Mouse (Mus musculus): ENCODE measurements around the gene Ralb.

Ralb gene

DNA sequence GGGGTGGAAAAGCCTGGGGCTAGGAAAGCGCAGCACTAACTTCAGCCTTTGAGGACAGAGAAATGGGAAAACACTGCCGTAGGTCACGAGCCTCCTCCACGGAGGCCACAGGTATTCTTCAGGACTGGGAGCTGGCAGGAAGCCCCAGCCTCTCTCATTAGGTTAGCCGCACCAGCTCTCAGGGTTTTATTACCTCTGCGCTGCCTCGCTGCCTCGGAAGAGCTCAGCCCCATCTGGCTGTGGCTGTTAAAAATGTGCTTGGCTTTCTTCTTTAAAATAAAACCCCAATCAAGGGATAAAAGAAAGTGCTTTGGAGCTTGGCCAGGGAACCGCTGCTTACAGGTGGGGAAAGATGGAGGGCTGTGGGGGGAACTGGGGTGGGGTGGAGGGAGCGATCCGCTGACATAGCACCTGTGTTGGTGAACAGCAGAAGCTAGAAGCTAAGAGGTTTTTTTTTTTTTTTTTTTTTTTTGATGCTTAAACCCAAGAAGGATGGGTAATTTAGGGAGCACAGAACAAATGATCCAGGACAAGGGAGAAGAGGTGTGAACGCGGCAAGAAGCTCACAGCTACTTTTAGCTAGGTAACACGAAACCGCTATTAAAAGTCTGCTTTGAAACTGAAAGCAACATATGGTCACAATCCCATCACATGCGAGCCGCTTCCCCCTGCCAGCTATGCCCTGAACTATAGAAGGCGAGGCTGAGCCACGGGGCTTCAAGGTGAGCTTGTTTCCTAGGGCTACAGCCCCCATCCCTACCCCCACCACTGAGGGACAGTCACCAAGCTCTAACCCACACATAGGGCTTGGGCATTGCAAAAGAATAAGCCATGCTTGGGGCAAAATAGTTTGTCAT is 47.7 kb downstream of the Ralb start:
- DNase-seq (ENCODE audit: low read depth in 2 of 2, low spot score in 2 of 2) = no peak

DNA sequence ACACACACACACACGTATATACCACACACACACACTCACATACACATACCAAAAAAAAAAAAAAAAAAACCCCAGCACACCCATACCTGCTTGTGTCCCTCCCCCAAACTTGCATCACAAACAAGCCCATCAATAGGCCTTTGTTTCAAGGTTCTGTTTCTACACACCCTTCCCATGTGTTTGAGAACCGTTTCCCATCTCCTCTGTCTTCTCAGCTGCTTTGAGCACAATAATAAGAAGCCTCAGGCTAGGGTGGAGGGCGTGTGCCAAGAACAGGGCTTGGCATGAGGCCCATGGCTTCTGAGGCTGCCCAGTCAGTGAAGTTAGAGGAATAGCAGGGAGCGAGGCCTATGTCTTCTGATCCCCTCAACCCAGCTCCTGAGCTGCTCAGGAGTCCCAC is 50.9 kb downstream of the Ralb start:
- no peak for DNase-seq (ENCODE audit: low read depth in 2 of 2, low spot score in 2 of 2)

DNA sequence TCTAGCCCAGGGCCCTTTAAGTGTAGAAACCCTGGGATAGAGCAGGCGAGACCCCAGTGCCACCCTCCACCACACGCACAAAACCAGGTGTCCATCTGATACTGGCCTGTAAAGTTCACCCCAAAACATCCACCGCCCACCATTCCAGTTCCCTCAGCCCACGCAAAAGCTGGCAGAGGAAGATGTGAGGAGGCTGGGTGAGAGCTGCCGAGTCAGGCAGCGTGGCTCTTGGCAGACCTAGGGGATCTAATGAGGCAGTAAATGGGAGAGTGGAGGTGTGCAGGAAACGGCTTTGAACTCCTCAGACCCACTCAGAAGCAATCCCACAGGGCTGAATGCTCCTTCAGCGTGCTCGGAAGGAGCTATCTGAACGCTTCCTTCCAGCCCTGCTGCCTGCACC is 53.2 kb downstream of the Ralb start:
- no peak for DNase-seq (ENCODE audit: low read depth in 2 of 2, low spot score in 2 of 2)

DNA sequence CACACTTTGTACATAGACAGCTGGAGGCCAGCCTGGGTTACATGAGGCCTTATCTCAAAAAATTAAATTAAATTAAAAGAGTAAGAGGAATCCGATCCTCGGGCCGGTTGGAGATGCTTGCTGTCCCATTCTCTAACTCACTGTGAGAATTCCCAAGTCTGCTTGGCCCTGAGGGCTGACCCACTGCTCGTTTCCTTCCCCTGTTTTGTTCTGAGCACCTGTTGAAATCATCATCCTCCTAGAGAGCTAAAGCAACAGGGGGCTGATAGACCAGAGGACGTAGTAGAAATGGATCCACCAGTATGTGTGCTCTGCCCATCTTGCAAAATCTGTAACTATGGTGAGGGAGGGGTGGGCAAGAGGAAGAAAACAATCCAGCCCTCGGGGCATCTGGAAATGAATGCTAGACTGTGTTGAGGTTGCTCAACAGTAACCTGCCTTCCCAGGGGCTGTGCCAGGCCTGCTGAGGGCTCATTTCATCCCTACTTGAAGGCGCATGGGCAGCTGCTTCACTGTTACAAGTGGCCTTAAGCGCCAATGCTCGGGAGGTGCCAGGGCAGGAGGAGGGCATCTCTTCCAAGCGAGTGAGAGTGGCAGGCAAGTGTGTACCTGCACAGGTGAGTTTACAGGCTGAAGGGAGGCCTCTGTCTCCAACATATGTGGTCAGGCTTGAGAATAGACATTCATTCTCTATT is 53.8 kb downstream of the Ralb start:
- no peak for DNase-seq (ENCODE audit: low read depth in 2 of 2, low spot score in 2 of 2)

DNA sequence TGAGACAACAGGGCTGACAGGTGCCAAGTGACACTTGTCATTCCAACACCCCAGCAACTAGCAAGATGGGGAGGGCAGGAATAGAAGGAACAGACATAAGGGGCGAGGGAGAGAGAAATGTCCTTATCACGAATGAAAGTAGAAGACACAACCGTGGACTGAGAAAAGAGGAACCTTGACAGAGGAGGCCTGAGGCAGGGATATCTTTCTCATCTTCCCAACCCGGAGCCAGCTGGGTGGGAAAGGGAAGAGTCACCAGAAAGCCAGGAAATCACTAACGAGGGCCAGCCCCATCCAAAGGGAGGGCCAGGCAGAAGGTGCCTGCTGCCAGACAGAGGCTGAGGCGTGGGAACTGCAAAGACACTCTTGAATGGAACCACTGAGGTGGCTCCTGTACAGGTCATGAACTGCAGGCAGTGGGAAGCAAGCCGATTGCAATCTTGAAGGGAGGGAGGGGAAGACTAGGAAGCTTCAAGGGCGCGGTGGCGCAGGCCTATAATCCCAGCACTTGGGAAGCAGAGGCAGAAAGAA is 57.8 kb downstream of the Ralb start:
- DNase-seq (ENCODE audit: low read depth in 2 of 2, low spot score in 2 of 2) = no peak

DNA sequence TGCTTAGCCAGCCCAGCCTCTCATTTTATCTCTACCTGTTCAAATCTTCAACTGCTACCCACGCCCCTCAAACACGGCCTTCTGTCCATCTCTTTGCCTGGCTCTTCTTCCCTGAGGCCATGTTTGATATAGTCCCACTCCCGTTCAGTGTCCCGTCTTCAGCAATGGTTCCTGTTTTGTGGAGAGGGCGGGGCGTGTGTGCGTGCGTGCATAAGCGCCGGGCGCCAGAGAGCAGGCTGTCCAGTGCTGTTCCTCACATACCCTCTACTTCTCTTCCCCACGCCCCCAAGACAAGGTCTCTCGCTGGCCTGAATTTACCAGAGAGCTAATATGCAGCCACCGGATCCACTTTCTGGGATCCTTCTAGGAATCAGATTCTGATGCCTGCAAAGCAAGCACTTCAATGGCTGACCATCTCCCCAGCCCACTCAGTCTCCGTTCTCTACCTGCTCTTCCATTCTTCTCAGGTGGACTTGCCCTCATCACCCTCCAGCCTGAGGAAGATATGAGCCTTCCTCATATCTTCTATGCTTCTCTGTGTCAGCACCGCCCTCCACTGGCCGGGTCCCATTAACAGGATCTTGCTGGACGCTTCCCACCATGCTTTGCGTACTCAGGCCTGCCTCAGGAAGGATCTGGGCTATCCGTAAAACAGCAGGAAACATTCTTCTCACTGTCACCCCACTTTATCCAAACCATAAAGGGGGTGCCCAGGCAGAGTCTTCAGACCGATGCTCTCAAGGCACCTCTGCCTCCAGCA is 60.8 kb downstream of the Ralb start:
- no peak for DNase-seq (ENCODE audit: low read depth in 2 of 2, low spot score in 2 of 2)

DNA sequence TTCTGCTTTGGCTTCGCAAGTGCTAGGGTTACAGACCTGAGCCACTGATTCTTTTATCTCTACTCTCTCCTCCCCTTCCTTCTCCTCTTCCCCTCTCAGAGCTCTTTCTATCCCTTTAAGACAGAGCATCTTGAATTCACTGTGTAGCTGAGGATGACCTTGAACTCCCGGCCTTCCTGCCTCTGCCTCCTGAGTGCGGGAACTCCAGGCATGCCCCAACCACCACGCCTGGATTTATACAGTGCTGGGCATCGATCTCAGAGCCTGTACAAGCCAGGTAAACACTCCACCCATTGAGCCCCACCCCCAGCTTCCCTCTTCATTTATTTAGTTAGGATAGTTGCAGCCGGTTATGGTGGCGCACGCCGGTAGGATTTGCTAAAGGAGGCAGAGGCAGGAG is 61.7 kb downstream of the Ralb start:
- DNase-seq (ENCODE audit: low read depth in 2 of 2, low spot score in 2 of 2) = no peak

DNA sequence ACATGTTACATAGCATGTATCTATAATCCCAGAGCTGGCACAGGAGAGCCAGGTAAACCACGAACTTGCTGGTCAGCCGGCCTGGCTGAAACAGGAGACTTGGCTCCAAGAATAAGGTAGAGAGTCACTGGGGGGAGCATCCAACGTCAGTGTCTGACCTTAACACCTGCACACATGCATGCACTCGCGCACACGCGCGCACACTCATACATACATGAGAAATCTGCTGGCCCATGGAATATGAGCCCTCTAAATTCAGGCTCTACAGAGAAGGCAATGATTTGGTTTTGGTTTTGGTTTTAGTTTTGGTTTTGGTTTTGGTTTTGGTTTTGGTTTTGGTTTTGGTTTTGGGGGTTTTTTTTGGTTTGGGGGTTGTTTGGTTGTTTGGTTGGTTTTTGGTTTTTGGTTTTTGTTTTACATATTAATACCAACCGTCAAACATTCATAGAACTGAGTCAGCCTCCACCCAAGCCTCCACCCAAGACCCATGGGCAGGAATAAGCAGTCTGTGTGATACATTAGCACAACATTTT is 66.4 kb downstream of the Ralb start:
- no peak for DNase-seq (ENCODE audit: low read depth in 2 of 2, low spot score in 2 of 2)

DNA sequence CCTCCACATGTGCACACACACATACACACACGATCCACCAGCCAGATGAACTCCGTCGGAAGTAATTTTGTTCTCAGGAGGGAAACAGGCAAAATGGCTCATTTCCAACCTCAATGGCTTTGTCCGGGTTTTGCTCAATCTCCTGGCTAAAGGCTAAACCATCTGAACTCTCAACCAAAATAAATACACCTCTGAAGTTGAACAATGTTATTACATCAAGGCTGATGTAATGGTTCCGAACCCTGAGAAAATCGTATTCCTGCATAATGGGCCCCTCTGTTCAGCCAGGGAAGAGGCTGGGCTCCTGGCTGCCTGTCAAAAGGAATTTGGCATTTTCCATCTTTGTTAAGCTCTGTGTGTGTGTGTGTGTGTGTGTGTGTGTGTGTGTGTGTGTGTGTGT is 67.2 kb downstream of the Ralb start:
- DNase-seq (ENCODE audit: low read depth in 2 of 2, low spot score in 2 of 2) = no peak

DNA sequence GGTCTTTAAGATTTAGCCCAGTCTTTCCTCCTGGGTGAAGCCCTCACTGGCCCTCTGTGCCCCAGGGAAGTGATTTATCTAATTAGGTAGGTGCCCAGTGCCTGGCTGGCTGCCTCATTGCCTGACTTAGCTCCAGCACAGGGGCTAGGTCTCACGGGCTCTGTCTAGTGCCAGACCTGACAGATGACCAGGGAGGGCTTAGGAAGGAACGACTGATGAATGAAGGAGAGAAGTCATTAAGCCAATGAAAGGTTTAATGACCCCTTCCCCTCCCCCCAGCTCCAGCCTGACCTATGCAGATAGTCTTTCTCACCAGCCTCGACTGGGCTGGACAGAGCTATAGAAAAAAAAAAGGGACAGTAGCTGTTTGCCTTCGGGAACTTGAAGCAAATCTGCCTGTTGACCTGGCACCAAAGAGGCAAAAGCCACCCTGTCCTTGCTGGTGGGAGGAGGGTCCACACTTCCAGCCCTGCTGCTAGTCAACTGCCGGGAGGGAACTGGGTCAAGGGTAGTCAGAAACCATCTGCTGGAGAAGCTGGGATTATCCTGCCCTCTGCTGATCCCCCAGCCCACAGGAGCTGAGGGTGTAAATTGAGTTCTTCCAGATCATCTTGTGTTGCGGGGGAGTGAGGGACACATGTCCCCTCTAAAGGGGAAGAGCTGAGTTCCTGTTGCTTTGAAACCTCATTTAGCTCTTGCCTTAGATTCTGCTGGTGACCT is 80.3 kb downstream of the Ralb start:
- no peak for DNase-seq (ENCODE audit: low read depth in 2 of 2, low spot score in 2 of 2)

DNA sequence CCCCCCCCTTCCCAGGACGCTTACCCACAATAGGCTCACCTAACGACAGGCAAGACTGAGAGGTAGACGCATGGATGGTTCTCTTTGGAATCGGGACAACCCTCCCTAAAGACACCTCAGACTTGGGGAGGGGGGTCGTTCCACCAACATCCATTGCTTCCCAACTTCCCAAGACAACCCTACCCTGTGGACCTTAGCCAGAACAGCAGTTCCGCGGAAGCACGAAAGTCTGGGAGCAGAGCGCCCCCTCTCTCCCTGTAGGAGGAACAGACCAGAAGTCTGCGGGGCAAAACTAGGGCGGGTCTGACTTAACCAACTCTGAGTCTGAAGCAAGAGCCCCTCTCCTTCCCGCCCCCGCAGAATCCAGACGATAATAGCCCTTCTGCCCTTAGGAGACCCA is 81.1 kb downstream of the Ralb start:
- no peak for DNase-seq (ENCODE audit: low read depth in 2 of 2, low spot score in 2 of 2)

DNA sequence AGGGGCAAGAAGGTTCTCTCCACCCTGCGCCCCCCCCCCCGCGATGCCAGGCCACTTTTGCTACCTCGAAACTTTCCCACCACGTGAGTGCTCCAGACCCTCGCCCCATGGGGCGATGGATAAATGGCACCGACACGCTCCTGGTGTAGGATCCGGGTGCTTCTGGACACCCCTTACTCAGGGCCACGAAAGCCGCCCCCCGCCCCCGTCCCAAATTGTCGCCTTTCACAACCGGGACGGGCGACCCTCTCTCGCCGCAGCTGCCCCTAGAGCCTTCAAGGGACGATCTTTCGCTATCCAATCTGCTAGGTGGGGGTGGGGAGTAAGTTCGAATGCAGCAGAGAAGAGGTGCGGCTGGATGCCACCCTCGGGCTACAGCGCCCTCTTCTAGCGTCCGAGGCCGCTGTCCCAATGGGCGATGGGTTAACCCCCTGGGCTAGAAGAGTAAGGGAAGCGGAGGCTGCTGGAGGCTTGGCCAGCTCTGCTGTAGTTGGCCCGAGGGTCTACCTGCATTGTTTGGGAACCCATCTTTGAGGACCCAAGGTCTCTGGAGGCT is 82.1 kb downstream of the Ralb start:
- DNase-seq (ENCODE audit: low read depth in 2 of 2, low spot score in 2 of 2) = no peak

DNA sequence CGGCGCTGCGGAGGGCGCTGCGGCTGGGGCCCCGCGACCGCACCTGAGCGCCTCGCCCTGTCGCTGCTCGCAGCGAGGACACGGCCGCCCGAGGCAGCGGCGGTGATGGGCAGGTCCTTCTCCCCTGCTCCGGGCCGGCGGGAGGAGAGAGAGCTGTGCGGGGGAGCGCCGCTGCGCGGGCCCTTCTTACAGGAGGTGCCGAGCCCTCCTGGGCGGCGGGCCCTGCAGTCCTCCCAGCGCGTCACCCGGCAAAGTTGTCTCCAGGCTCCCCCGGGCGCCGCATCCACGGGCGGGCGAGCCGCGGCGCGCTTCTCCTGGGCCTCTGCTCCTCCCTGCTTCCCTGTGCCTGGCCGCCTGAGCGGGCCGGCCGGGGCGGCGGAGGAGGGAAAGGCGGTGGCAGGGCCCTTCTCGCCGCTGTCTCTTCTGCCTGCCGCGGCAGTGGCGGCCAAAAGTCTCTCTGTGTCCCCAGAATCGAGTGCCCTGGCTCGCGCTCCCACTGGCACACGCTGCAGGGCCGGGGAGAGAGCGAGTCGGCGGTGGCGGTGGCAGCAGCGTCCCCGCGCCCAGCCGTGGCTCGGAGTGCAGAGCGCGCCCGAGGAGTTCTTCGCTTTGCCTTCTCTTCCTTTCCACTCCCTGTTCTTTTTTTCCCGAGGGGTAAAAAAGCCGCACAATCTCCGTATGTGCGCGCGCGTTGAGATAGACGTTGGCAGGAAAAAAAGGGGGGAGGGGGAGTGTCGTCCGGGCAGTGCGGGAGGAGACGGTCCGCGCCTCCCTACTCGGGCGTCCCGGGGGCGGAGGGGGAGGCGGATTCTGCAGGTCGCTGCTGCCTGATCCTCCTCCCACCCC is 82.8 kb downstream of the Ralb start, which contains the start of gene Inhbb:
TSS of gene Inhbb (minus strand) at position 673 of the 846 bp plus-strand sequence.
- no peak for DNase-seq (ENCODE audit: low read depth in 2 of 2, low spot score in 2 of 2)

DNA sequence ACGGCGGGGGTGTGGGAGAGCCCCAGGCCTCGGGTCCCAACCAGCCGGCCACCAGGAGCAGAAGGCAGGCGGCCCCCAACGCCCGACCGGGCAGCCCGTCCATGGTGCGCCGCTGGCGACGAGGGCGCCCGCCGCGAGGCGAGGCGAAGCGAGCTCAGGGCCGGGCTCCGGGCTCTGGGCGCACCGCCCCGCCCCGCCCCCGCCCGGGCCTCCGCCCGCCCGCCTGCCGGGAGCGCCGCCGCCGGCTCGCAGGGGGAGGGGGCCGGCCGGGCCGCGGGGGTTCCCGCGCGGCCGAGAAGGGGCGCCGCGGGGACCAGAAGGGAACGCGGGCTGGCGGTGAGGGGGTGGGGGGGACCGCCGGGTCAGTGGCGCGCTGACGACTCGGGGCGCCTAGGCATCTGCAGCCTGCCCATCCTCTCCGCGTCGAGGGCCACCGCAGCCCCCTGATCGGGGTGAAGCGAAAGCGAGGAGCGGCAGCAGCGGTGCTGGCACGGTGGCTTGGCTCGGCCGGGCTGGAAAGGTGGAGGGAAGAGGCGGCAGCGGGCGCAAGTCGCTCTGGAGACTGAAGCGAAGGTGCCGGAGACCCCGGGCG is 83.5 kb downstream of the Ralb start:
- no peak for DNase-seq (ENCODE audit: low read depth in 2 of 2, low spot score in 2 of 2)
